Mouse (Mus musculus): ENCODE measurements at regions not wholly inside any gene's neighbourhood (a gene's known extent, or its start where the extent isn't known, plus 50 kb on each side); places are given as distances from the start of the nearest gene placed in this dataset.

DNA sequence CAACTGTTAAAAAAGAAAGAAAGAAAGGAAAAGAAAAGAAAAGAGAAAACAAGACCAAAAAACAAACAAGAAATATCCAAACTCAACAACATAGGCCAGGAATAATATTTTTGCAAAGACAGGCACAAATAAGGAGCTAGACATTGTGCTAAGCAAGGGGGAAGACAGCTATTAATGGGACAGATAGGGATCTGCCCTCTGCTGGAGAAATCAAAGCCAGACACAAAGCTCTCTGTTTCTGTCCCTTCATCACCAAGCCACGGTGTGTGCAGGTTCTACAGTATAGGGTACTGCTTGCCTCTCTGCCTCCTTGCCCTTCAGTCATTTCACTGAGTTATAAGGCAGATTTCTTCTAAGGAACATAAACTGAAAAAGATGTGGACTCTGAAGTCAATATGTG is 57.8 kb upstream of the Chchd3 start:
- DNase-seq (ENCODE audit: low spot score in 2 of 2), result no peak

GRCm38 (mm10) chr6:33120581-33120980 is 60.5 kb upstream of the Chchd3 start:
- DNase-seq (ENCODE audit: low spot score in 2 of 2), result no peak

- peak; percentile 44 to 77 for DNase-seq (ENCODE audit: low spot score in 2 of 2)
Measured at GRCm38 (mm10) chr6:33126574-33126973, 66.5 kb upstream of the Chchd3 start.

DNA sequence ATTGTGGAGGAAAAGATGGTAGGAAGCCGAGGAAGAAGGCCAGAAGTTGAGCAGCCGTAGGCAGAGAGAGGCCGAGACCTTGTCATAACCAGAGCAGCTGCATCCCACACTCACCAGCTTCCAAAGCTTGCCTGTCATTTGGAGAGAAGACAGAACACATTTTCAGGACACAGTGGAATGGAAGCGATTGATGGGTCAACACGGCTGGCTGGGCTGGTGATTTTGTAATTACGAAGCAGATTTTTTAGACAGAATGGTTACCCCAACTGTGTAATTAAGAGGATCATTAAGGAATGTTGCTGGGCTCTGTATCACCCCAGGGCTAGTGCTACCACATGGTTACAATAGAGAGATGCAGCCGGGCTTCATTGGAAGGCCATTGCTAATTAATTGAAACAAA is 76.8 kb upstream of the Chchd3 start:
- DNase-seq (ENCODE audit: low spot score in 2 of 2), result no peak

DNA sequence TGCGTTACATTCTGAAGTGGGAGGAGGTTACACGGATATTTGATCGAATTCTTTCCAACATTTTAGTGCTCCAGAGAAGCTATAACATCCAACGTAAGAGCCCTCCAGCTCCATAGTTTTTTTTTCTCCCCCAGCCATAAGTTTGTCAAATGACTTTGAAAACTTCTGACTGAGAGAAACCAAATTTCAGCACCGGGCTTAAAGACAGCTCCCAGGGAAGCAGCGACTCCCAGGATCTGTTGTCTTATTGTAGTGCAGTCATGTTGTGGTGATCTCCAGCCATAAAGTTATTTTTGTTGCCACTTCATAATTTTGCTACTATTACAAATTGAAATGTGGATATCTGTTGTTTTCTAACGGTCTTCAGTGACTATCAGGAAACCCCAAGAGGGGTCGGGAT is 77.8 kb upstream of the Chchd3 start:
- DNase-seq (ENCODE audit: low spot score in 2 of 2), result no peak

GRCm38 (mm10) chr6:33166479-33166878 is 82.4 kb upstream of the Exoc4 start:
- no peak for DNase-seq (ENCODE audit: low spot score in 2 of 2)

DNA sequence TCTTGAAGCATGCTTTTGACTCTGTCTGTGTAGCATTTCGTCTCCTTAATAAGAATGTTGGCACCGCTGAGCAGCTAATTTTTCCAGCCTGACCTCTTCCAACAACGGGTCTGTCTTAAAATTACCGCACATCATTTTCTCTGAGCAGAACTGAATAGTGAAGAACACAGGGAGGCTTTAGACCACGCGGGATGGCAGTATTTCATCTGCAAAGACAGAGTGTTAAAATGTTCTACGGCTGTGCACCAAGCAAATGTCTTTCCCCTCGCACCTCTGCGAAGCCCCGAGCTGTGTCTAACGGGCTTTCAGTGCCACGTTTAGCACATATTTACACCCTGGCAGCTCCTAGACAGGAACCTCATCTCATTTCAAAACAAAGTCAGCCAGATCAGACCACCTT is 75.3 kb upstream of the Exoc4 start:
- DNase-seq (ENCODE audit: low spot score in 2 of 2), result no peak

DNA sequence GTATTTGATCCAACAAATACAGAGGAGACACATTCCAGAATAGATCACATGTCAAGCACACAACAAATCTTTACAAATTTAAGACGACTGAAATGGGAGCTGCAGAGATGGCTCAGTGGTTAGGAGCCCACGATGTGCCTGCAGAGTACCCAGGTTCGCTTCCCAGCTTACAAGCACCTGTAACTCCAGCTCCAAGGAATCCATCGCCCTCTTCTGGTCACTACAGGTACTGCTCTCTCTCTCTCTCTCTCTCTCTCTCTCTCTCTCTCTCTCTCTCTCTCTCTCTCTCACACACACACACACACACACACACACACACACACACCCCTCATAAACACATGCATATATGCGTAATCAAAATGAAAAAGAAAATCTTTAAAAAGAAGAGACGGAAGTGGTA is 74.3 kb upstream of the Exoc4 start:
- no peak for DNase-seq (ENCODE audit: low spot score in 2 of 2)

DNA sequence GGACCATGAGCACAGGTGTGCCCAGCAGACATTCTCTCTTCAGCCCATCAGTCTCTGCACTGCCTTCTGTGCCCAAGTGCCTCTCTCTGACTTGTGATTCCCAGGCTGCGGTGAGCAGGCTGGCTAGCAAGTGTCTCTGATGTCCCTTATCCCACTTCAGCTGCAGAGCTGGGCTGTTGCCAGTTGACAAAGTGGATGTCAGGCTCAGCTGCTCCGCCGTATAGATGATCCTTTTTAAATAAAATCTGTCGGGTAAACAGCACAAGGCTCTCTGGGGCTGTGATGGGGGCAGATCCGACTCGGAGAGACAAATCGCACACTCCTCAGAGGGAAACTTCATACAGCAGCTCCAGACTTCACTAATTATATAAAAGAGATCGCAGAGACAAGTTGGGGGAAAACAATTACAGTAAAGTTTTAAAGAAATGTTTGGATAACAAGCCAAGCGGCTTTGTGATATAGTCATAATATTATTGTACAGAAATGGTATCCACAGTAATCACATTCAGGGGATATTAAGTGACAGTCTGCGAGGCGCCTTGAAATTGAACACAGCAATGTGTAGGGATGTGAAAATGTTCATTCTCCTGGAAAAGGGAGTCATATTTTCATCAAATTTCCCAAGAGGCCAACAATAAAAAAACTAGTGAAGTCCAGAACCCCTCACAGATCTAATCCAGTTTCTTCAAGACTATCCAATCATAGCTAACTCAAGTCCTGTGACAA is 59.2 kb upstream of the Exoc4 start:
- DNase-seq (ENCODE audit: low spot score in 2 of 2), result no peak

- DNase-seq (ENCODE audit: low spot score in 2 of 2), result peak in 1 of 2 experiments; percentile 15
Measured at GRCm38 (mm10) chr6:33193823-33194222, 55.1 kb upstream of the Exoc4 start.

All from spleen, postnatal 4 days (tissue).